Mouse (Mus musculus) liver, embryonic 12.5 days (tissue): ENCODE results near the gene Mrps18a. TPM values are rescaled to one million over a fixed set of nuclear protein-coding genes. Genes with fewer than 3 reads are reported as not detected.

Experiments used
- ATAC-seq: fragments of 200-750 bp; cut with Nextera tagmentation; 2 replicates; pipeline ENCODE4 v1.8.0; 2017; ENCODE audit warnings: moderate number of reproducible peaks, mild to moderate bottlenecking, moderate library complexity
- H3K27ac ChIP-seq: fragments of 300-500 bp; sonication (generic); 2 replicates; pipeline ENCODE4 v1.5.1; 2016; ENCODE audit warnings: mild to moderate bottlenecking
- H3K27me3 ChIP-seq: fragments of 300-500 bp; sonication (generic); replicated peaks from 2 replicates; pipeline ENCODE4 v1.6.1; 2016; ENCODE audit warnings: mild to moderate bottlenecking, moderate library complexity
- H3K36me3 ChIP-seq: fragments of 300-500 bp; sonication (generic); 2 replicates; pipeline ENCODE4 v1.6.1; 2016; ENCODE audit warnings: mild to moderate bottlenecking, moderate library complexity
- H3K4me1 ChIP-seq: fragments of 300-500 bp; sonication (generic); 2 replicates; pipeline ENCODE4 v1.6.1; 2016
- H3K4me2 ChIP-seq: fragments of 300-500 bp; sonication (generic); 2 replicates; pipeline ENCODE4 v1.6.1; 2016; ENCODE audit warnings: mild to moderate bottlenecking, moderate library complexity
- H3K4me3 ChIP-seq: fragments of 300-500 bp; sonication (generic); 2 replicates; pipeline ENCODE4 v1.5.1; 2016; ENCODE audit warnings: mild to moderate bottlenecking, moderate library complexity
- H3K9ac ChIP-seq: fragments of 300-500 bp; sonication (generic); 2 replicates; pipeline ENCODE4 v1.6.1; 2016; ENCODE audit warnings: mild to moderate bottlenecking, moderate library complexity
- H3K9me3 ChIP-seq: fragments of 300-500 bp; sonication (generic); replicated peaks from 2 replicates; pipeline ENCODE4 v1.6.1; 2016; ENCODE audit warnings: mild to moderate bottlenecking, moderate library complexity
- WGBS: fragments of 180-500 bp; shearing (Covaris S2); methylation state at CpG from one replicate; pipeline ENCODE4 v1.1.7; 2016; ENCODE audit not compliant: insufficient replicate concordance; 5-methylcytosine and 5-hydroxymethylcytosine counted together
- polyA plus RNA-seq: library from polyadenylated mRNA; unstranded; fragments of >200 nt; fragmentation: Nextera tagmentation; extraction: Ambion mirVana; gene quantifications from 2 replicates; pipeline ENCODE4 v1.2.1, GENCODE M21; 2016

Mrps18a gene
- polyA plus RNA-seq, 1 experiment from 2014 or later = 110 TPM

DNA sequence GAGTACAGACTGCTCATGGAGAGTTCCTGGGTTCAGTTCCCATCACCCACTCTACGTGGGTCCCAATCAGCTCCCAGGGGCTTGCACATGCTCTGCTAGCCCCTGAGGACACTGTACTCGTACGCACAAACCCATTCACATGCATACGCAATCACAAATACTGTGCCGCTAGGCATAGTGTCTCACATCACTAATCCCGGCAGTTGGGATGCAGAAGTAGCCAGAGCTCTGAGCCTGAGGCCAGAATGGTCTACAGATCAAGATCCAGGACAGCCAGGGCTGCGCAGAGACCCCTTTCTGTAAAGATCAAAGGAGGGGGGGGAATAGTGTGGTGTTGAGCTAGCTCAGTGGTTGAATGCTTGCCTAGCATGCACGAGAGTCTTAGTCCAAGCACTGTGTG lies 46.3 kb downstream of the Mrps18a start:
- H3K27me3 ChIP-seq = no peaks in the 10 kb centered on the region
- H3K4me1 ChIP-seq = peaks cover 69% of the 10 kb centered on the region
- H3K4me3 ChIP-seq = peak overlapping the region; percentile 25; the same call in 1 of the 2 replicates
- ATAC-seq = no peak
- no peaks in the 10 kb centered on the region for H3K9me3 ChIP-seq
- H3K4me2 ChIP-seq = peak overlapping the region; percentile 64
- WGBS = 89% methylated on average over 8 of the region's 8 CpGs
- H3K27ac ChIP-seq = peak overlapping the region; percentile 95
- peaks cover 10% of the 10 kb centered on the region for H3K36me3 ChIP-seq
- peak overlapping the region; percentile 60 for H3K9ac ChIP-seq

DNA sequence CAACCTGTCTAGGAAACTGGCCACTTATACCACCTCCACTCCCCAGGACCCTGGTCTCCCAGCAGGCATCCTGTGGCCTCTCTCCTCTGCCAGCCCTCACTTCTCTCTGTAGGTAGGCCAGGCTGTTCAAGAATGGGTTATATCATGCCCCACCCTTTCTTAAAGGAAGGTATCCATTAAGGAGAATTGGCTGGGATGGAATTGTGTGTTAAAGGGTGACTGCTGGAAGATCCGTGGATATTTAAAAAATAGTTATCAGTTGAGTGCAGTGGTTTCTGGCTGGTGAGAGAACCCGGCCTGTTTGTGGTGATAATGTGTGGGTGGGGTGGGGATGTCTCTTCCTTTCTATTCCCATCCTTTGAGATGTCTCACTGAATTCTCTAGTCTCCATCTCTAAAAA lies 48.5 kb downstream of the Mrps18a start:
- peak overlapping the region; percentile 98 for H3K27ac ChIP-seq
- 18% methylated on average over 2 of the region's 2 CpGs for WGBS
- no peaks in the 10 kb centered on the region for H3K27me3 ChIP-seq
- peak overlapping the region; percentile 81 for H3K4me3 ChIP-seq
- no peaks in the 10 kb centered on the region for H3K9me3 ChIP-seq
- ATAC-seq = peak; percentile 64
- H3K4me2 ChIP-seq = peak overlapping the region; percentile 78
- peaks cover 27% of the 10 kb centered on the region for H3K36me3 ChIP-seq
- H3K9ac ChIP-seq = peak overlapping the region; percentile 87
- H3K4me1 ChIP-seq = peaks cover 73% of the 10 kb centered on the region

DNA sequence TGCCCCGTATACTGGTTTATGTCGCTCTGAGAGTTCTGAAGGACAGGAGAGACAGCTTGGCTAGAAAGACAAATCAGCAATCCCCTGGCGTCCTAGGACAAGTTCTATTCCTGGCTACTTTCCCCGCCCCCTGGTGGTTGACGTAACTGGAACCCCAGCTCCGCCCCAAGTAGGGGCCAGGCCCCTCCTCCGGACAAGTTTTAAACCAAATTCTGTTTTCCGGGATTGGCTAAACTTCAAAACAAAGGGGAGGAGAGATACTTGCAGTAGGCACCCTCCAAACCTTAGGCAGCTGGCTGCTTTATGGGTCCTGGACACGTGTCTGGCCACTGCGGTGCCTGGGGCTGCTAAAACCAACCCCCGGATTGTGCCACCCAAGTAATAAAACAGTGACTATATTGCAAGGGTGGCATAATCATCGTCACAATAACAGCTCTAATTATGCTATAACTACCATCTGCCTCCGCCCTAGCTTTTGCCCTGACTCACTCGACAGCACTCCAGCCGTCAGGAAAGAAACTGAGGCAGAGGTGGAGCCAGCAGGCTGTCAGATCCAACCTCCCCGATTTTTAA lies 49.4 kb downstream of the Mrps18a start:
- peak overlapping the region; percentile 78 for H3K4me2 ChIP-seq
- peak overlapping the region; percentile 81 for H3K4me3 ChIP-seq
- H3K4me1 ChIP-seq = peaks cover 68% of the 10 kb centered on the region
- peak overlapping the region; percentile 98 for H3K27ac ChIP-seq
- no peaks in the 10 kb centered on the region for H3K27me3 ChIP-seq
- WGBS = under 1% methylated on average over 16 of the region's 16 CpGs
- ATAC-seq = peak; percentile 67
- H3K36me3 ChIP-seq = peaks cover 36% of the 10 kb centered on the region
- H3K9ac ChIP-seq = peak overlapping the region; percentile 87
- no peaks in the 10 kb centered on the region for H3K9me3 ChIP-seq

DNA sequence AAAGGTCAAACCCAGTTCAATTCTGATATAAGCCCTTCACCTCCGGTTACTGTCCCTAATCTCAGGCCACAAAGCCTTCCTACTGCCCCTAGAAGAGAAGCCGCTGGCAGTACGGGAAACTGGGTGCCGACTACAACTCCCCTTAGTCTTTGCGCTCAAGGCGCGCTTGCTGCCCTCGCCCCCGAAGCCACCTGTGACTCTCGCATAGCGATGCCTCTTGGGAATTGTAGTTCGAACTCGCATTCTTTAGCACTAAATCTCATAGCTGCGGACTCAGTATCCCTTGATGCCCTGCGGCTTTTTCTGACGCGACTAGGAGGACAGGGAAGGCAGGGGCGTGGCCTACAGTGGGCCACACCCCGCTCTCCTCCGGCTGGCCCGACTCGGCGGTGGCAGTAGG lies 49.9 kb downstream of the Mrps18a start, which contains the start of gene Gtpbp2:
Gene Gtpbp2, plus strand, starts transcription at position 347 of the 400 bp plus-strand sequence.
- peaks cover 62% of the 10 kb centered on the region for H3K4me1 ChIP-seq
- peak within 1 kb of the TSS; percentile 98 for H3K27ac ChIP-seq
- ATAC-seq = peak; percentile 80
- no peaks in the 10 kb centered on the region for H3K9me3 ChIP-seq
- peak within 1 kb of the TSS; percentile 92 for H3K9ac ChIP-seq
- peak within 1 kb of the TSS; percentile 81 for H3K4me3 ChIP-seq
- 0% methylated on average over 23 of the region's 23 CpGs for WGBS
- H3K4me2 ChIP-seq = peak within 1 kb of the TSS; percentile 78
- no peaks in the 10 kb centered on the region for H3K27me3 ChIP-seq
- peaks cover 41% of the 10 kb centered on the region for H3K36me3 ChIP-seq

DNA sequence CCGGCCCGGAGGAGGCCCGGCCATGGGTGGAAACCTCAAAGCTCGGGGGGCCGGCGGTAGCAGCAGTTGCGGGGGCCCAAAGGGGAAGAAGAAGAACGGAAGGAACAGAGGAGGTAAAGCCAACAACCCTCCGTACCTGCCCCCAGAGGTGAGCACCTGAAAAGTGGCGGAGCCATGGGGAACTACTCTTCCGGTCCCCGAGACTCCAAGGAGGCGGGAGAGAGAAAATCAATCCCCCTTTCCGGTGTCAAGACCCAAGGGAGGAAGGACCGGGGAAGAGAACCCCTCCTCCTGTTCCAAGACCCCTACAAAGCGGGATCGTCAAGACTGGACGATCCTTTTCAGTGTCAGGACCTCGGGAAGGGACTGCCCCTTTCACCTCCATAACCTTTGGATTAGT lies 50.4 kb downstream of the Mrps18a start:
- H3K9me3 ChIP-seq = no peaks in the 10 kb centered on the region
- peak overlapping the region; percentile 98 for H3K27ac ChIP-seq
- no peak for ATAC-seq
- peak overlapping the region; percentile 78 for H3K4me2 ChIP-seq
- H3K27me3 ChIP-seq = no peaks in the 10 kb centered on the region
- H3K4me3 ChIP-seq = peak overlapping the region; percentile 81
- peaks cover 57% of the 10 kb centered on the region for H3K4me1 ChIP-seq
- peak overlapping the region; percentile 92 for H3K9ac ChIP-seq
- 1% methylated on average over 19 of the region's 19 CpGs for WGBS
- H3K36me3 ChIP-seq = peaks cover 46% of the 10 kb centered on the region

DNA sequence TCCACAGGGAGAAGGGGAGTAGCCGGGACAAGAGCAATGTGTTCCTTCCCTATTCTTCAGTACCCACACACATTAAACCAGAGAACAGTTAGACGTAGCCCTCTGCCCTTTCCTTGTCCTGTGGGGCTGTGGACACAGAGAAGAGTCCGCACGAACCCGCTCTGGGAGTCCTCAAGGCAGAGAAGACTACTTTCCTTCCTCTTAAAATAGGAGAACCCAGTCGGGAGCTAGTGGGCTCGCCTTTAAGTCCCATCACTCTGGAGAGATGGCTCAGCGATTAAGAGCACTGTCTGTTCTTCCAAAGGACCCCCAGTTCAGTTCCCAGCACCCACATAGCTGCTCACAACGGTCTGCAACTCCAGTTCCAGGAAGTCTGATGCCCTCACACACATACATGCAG lies 50.9 kb downstream of the Mrps18a start:
- peak overlapping the region; percentile 81 for H3K4me3 ChIP-seq
- H3K36me3 ChIP-seq = peaks cover 51% of the 10 kb centered on the region
- peak overlapping the region; percentile 78 for H3K4me2 ChIP-seq
- H3K9me3 ChIP-seq = no peaks in the 10 kb centered on the region
- WGBS = 46% methylated on average over 9 of the region's 9 CpGs
- peak overlapping the region; percentile 98 for H3K27ac ChIP-seq
- H3K4me1 ChIP-seq = peaks cover 52% of the 10 kb centered on the region
- no peak for ATAC-seq
- peak overlapping the region; percentile 92 for H3K9ac ChIP-seq
- H3K27me3 ChIP-seq = no peaks in the 10 kb centered on the region

DNA sequence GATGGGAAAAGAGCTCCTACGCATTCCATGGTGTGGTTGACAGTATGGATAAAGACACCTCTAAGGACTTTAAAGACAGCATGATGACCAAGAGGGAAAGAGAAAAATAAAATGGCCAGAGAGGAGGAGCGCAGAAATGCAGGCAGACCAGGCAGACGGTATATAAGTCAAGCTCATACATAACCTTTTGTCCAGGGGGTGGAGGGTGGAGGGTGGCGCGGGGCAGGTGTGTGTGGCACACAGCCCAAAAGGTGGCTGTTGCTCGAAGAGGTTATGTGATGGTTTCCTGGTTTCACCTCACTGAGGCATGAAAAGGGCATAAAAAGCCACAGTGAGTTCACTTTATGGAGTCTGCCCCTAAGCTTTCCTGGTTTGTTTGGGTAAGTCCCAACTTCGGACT lies 51.8 kb downstream of the Mrps18a start:
- Histone ChIP-seq H3K27ac (peak overlapping the region; percentile 98), H3K36me3 (peaks cover 60% of the 10 kb centered on the region), H3K4me1 (peaks cover 46% of the 10 kb centered on the region), H3K4me2 (peak overlapping the region; percentile 78), H3K27me3 (no peaks in the 10 kb centered on the region), H3K9me3 (no peaks in the 10 kb centered on the region), H3K4me3 (peak overlapping the region; percentile 81), H3K9ac (peak overlapping the region; percentile 92; the same call in 1 of the 2 replicates)
- no peak for ATAC-seq
- 82% methylated on average over 7 of the region's 7 CpGs for WGBS

DNA sequence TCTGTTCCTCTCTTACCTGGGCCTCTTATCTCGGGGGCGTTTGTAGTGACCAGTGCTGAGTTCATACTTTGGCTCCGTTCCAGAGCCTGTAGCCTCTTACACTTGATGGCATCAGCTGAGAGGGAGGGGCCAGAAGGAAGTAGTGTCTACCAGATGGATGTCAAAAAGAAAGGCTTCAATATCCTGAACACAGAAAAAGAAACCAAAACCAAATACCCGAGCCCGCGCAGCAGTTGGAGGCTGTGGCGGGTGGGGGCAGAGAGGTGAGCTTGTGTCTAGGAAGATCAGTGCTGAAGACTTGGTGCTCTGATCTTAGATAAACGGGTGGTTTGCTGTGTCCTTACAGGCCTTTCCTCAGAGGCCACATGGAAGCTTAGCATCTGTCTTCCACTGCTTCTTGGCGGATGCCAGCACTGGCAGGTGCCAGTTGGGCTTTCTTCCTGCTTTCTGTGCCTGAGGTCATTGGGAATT lies 52.2 kb downstream of the Mrps18a start:
- 44% methylated on average over 9 of the region's 9 CpGs for WGBS
- Histone ChIP-seq H3K4me1 (peaks cover 47% of the 10 kb centered on the region), H3K27me3 (no peaks in the 10 kb centered on the region), H3K4me3 (peak overlapping the region; percentile 81), H3K36me3 (peaks cover 64% of the 10 kb centered on the region), H3K9ac (peak overlapping the region; percentile 92), H3K4me2 (peak overlapping the region; percentile 78), H3K27ac (peak overlapping the region; percentile 98), H3K9me3 (no peaks in the 10 kb centered on the region)
- ATAC-seq = no peak

DNA sequence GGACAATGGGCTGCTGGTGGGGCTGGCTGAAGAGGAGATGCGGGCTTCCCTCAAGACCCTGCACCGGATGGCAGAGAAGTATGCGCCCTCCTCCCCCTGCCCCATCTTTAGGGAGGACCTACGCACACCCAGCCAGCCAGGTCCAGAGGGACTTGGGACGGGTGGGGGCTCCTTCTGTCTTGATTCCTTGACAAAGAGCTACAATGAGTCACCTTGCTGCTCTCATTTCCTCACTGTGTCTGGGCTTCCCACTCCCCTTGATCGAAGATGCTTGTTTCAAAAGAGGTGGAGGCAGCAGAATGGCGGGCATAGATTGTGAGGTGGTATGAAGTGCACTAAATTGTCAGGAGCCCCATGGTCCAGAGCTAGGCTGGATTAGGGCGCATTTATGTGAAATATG lies 53.5 kb downstream of the Mrps18a start:
- Histone ChIP-seq H3K4me1 (peaks cover 46% of the 10 kb centered on the region), H3K4me2 (no peak overlapping the region), H3K4me3 (no peak overlapping the region), H3K27me3 (no peaks in the 10 kb centered on the region), H3K27ac (no peak overlapping the region), H3K9ac (no peak overlapping the region), H3K9me3 (no peaks in the 10 kb centered on the region), H3K36me3 (peaks cover 77% of the 10 kb centered on the region)
- no peak for ATAC-seq
- WGBS = 90% methylated on average over 8 of the region's 8 CpGs

DNA sequence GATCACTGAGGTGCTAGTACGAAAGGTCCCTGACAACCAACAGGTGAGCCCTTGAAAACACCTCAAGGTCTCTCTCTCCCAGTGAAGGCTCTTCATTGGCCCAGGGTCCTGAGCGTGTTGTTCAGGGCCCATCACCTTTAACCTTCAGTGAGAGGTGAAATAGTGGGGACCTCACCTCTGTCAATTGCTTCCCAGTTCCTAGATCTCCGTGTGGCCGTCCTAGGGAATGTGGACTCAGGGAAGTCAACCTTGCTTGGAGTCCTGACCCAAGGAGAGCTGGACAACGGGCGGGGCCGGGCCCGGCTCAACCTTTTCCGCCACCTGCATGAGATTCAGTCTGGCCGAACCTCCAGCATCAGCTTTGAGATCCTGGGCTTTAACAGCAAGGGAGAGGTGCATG lies 54.0 kb downstream of the Mrps18a start:
- no peak for ATAC-seq
- H3K27ac ChIP-seq = no peak overlapping the region
- H3K4me3 ChIP-seq = no peak overlapping the region
- peaks cover 46% of the 10 kb centered on the region for H3K4me1 ChIP-seq
- peaks cover 82% of the 10 kb centered on the region for H3K36me3 ChIP-seq
- no peaks in the 10 kb centered on the region for H3K27me3 ChIP-seq
- H3K4me2 ChIP-seq = no peak overlapping the region
- H3K9me3 ChIP-seq = no peaks in the 10 kb centered on the region
- H3K9ac ChIP-seq = no peak overlapping the region
- 93% methylated on average over 10 of the region's 10 CpGs for WGBS

DNA sequence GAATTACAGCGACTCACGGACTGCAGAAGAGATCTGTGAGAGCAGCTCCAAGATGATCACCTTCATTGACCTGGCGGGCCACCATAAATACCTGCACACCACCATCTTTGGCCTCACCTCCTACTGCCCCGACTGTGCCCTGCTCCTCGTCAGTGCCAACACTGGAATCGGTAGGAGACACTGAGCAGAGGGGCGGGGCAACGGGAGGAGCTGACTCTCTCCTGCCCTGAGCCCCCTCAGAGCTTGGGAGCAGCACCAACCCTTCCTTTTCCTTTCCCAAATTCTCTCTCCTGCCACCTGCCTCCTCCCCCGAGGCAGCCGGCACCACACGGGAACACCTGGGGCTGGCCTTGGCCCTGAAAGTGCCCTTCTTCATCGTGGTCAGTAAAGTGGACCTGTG lies 54.7 kb downstream of the Mrps18a start:
- H3K27me3 ChIP-seq = no peaks in the 10 kb centered on the region
- no peaks in the 10 kb centered on the region for H3K9me3 ChIP-seq
- H3K36me3 ChIP-seq = peaks cover 89% of the 10 kb centered on the region
- H3K4me3 ChIP-seq = no peak overlapping the region
- H3K9ac ChIP-seq = no peak overlapping the region
- no peak overlapping the region for H3K27ac ChIP-seq
- H3K4me2 ChIP-seq = no peak overlapping the region
- no peak for ATAC-seq
- H3K4me1 ChIP-seq = peaks cover 46% of the 10 kb centered on the region
- WGBS = 90% methylated on average over 12 of the region's 12 CpGs

DNA sequence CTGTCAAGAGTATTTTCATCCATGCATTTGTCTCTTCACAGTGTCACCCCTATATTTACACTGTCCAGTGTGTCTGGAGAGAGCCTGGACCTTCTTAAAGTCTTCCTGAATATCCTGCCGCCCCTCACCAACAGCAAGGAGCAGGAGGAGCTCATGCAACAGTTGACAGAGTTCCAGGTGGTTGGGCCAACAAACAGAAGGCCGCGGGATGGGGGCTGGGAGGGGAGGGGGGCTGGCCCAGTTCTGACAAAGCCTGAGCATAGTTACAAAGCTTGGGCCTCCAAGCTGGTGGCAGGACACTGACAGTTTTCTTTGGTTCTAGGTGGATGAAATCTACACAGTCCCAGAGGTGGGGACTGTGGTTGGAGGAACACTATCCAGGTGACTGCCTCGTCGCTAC lies 55.5 kb downstream of the Mrps18a start:
- ATAC-seq = no peak
- no peak overlapping the region for H3K4me3 ChIP-seq
- H3K9ac ChIP-seq = no peak overlapping the region
- no peaks in the 10 kb centered on the region for H3K27me3 ChIP-seq
- H3K4me2 ChIP-seq = no peak overlapping the region
- peaks cover 45% of the 10 kb centered on the region for H3K4me1 ChIP-seq
- H3K36me3 ChIP-seq = peaks cover 97% of the 10 kb centered on the region
- H3K9me3 ChIP-seq = no peaks in the 10 kb centered on the region
- peak overlapping the region; percentile 45; the same call in 1 of the 2 replicates for H3K27ac ChIP-seq
- WGBS = 80% methylated on average over 5 of the region's 5 CpGs
